Mouse (Mus musculus): ENCODE results near the gene Slc7a10.

The Slc7a10 gene

GRCm38 (mm10) chr7:35172519-35172918, 13.7 kb upstream of the Slc7a10 start:
- DNase-seq (ENCODE audit: low spot score in 2 of 2): no peak

- no peak for DNase-seq (ENCODE audit: low spot score in 2 of 2)
Measured at GRCm38 (mm10) chr7:35175533-35175932, 10.7 kb upstream of the Slc7a10 start.

DNA sequence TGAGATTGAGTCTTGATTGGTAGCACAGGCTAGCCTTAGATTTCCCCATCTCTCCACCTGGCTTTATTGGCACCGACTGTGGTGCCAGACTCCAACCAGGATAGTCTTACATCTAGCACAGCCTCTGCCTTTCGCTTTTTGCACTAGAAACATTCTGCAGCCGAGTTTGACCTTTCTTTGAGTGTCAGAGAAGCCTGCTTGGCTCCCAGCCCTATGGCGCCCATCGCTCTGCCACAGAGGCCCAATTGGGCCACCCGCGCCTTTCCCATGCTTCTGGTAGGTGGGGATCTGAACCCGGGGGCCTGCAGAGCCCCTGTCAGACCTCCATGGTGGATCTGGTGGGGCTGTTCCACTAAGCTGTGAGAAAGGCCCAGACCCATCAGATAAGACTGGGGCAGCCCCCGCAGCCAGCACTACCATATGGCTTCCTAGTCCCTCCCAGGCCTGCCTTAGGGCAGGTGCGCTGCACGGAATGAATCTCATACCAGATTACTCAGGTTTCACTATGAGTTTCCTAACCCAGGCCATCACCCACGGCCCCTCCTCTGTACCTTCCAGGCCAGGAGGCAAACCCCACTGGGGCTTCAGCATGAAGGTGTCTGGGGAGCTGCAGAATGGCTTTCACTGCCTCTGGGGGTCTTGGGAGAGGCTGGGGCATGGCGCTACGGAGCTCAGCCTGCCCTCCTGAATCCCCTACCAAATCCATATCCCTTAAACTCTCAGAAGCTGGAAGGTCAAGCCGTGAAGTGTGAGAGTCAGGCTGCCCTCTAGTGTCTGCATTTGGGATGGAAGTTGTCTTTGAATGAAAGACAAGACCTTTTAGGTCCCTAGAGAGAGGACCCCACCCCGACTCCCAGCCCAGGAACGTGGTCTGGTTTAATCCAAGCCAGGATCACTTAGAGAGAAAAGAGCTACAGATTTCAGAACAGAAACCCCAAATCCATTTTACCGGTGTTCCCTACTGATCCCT, 9.5 kb upstream of the Slc7a10 start:
- no peak for DNase-seq (ENCODE audit: low spot score in 2 of 2)

- DNase-seq (ENCODE audit: low spot score in 2 of 2): no peak
Measured at GRCm38 (mm10) chr7:35184833-35185724, 1.1 kb upstream of the Slc7a10 start.

- DNase-seq (ENCODE audit: low spot score in 2 of 2): no peak
Measured at GRCm38 (mm10) chr7:35189699-35190098, 3.5 kb downstream of the Slc7a10 start.

- no peak for DNase-seq (ENCODE audit: low spot score in 2 of 2)
Measured at GRCm38 (mm10) chr7:35191276-35191675, 5.1 kb downstream of the Slc7a10 start.

DNA sequence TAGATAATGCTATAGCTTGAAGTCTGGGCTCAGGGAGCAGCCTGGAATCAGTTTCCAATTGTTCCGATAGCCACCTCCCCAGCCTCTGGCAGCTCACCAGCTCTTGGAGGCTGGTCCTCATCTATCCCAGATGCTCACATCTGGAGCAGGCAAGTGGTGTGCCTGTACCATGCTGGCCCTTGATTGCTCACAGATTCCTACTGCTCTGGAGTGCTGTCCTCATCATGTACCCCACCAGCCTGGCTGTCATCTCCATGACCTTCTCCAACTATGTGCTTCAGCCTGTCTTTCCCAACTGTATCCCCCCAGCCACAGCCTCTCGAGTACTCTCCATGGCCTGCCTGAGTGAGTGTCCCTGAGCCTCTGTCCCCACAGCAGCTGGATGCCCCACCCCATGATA, 10.8 kb downstream of the Slc7a10 start:
- no peak for DNase-seq (ENCODE audit: low spot score in 2 of 2)

DNA sequence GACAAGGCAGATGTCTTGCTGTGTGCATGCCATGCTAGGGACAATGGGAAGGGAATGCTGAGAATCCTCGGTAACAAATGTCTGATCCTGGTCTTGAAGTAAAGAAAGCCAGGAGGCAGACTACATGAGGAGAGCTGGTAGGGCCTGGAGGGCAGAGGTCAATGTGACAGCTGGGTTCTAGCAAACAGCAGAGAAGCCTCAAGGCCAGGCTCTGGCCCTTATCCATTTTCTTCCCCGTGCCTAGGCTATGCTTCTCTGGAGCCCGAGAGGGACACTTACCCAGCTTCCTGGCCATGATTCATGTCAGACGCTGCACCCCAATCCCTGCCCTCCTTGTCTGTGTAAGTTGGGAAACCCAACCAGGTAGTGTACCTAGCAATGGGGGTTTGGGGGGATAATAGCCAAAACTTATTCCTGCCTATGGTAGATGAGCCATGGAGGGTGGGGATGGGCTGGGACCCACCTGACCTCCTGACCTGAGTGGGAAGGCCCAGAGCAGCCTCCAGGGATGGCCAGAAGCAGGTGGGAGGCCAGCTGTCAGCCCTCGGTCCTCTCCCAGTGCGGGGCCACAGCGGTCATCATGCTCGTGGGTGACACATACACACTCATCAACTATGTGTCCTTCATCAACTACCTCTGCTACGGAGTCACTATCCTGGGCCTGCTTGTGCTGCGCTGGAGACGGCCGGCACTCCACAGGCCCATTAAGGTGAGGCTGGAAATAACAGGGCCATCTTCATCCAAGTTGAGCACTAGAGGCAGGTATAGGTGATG, 13.0 kb downstream of the Slc7a10 start:
- no peak for DNase-seq (ENCODE audit: low spot score in 2 of 2)

DNA sequence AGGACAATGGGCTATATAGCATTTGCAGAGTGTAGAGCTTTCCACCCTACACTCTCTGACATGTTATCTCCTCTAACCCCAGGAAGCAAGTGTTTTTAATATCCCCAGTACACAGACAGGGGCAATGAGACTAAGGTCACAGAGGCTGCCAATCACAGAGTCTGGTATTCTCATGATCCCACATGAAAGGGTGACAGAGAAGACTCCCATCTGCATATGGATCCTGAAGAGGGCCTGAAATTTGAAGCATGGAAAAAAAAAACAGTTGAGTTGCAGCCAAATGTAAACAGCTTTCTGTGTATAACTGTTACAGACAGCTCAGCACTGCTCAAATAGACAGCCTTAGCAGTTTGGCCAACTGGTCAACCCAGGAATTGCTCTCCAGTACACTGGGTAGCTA, 13.6 kb downstream of the Slc7a10 start:
- DNase-seq (ENCODE audit: low spot score in 2 of 2): no peak

DNA sequence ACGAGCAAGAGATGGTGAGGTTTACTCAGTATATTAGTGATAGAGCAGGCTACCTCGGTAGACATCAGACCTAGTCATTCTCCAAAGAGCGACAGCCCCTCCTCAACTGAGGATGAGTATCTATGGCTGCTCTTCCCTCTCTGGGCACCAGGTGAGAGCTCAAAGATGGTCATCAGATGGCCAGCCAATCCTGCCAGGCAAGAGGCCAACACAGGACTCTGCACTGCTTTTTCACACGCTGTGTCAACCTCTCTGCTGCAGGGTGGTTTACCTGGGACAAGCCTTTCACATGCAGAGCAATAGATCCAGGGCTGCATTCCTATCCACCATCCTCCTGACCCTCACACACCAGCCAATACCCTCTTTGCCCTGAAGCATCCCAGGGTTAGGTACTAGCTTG, 25.6 kb downstream of the Slc7a10 start:
- no peak for DNase-seq (ENCODE audit: low spot score in 2 of 2)

DNA sequence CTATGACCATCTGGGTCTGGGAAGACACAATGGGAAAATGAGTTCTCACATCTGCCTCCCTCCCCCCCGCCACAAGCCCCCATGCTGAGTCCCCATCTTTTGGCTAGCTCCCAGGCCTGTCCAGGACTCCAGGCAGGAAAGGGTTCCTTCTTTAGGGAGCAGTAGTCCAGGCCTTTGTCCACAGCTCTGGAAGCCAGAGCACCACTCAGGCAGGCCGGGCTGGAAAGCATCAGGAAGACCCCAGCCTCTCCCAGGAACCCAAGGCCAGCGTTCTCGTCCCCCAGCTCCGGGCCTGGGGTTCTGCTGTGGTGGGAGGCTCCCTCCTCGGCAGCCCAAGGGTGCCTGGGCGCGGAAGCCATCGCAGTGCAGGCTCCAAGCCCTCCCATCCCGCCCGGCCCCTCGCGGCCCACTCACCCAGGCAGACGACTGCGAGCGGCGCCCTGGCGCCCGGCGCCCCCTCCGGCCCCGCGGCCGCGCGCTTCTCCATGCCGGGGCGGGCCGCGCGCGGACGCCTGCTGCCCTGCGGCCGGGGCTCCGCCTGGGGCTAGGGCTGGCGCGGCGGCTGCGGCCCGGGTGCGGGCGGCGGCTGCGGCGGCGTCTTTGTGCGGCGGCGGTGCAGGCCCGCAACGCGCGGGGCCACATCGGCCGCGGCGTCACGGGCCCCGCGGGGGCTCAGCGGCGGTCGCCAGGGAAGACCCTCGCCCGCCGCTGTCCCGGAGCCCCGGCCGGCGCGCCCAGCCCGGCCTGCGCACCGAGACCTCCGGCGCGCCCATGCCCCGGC, 28.4 kb downstream of the Slc7a10 start:
- no peak for DNase-seq (ENCODE audit: low spot score in 2 of 2)

- DNase-seq (ENCODE audit: low spot score in 2 of 2): peak in 1 of 2 experiments; percentile 51
Measured at GRCm38 (mm10) chr7:35215225-35215624, 29.0 kb downstream of the Slc7a10 start, which contains the start of gene Lrp3. Gene Lrp3 (minus strand): TSS chr7:35215498.

DNA sequence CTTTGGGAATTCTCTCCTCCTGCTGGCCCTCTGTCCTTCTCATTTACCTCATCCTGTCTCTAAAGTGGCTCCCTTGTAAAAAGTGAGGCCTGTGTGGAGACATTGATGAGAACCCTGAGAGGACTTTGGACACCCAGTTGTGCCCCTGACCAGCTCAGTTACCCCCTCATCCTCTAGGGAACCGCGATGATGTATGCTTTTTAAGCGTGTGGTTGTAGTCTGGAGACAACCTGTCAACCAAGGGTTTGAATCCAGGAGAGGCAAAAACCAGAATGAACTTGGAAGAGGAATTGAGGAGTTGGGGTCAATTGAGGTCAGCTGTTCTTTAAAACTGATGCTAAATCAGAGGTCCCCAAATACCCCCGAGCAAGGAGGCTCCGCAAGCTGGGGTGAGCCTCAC, 29.5 kb downstream of the Slc7a10 start:
- no peak for DNase-seq (ENCODE audit: low spot score in 2 of 2)

GRCm38 (mm10) chr7:35220694-35221365, 34.6 kb downstream of the Slc7a10 start:
- no peak for DNase-seq (ENCODE audit: low spot score in 2 of 2)

DNA sequence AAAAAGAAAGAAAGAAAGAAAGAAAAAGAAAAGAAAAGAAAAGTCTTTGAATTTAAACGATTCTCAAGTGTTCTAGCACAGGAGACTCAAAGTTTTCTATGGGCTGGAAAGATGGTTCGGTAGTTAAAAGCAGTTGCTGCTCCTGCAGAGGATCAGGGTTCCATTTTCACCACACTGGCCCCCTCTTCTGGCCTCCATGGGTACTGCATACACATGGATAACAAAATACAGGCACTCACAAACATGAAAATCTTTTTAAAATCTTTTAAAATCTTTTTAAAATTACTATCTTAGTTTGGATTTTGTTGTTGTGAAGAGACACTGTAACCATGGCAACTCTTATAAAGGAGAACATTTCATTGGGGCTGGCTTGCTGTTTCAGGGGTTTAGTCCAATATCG, 44.1 kb downstream of the Slc7a10 start:
- DNase-seq (ENCODE audit: low spot score in 2 of 2): no peak

DNA sequence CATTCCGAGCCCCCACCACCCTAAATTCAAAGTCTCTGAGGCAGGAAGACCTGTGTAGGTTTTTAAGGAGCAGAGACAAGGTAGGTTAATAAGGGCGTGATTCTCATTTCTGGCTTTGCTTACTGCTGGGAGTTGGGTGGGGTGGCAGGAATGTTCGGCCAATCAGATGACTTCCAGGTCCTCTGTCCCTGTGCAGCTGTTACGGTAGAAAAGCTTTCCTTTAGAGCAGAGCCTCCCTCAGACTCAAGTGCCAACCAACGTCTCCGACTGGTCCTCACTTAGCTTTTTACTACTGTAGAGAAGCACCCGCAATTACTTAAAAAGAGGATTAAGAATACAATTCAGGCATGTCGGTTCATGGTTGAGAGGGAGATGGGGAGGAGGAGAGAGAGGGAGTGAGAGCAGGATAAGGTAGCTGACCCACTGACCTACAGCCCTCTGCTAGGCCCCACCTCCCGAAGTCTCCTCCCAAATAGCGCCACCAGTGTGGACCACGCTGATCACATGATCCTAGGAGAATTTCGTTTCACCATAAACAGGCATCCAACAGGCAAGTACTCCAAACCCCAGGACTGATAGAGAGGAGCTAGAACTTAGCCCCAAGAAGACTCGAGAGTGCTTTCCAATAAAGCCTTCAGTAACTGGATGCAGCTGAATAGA, 46.7 kb downstream of the Slc7a10 start:
- DNase-seq (ENCODE audit: low spot score in 2 of 2): no peak

GRCm38 (mm10) chr7:35233861-35234260, 47.7 kb downstream of the Slc7a10 start:
- DNase-seq (ENCODE audit: low spot score in 2 of 2): no peak

DNA sequence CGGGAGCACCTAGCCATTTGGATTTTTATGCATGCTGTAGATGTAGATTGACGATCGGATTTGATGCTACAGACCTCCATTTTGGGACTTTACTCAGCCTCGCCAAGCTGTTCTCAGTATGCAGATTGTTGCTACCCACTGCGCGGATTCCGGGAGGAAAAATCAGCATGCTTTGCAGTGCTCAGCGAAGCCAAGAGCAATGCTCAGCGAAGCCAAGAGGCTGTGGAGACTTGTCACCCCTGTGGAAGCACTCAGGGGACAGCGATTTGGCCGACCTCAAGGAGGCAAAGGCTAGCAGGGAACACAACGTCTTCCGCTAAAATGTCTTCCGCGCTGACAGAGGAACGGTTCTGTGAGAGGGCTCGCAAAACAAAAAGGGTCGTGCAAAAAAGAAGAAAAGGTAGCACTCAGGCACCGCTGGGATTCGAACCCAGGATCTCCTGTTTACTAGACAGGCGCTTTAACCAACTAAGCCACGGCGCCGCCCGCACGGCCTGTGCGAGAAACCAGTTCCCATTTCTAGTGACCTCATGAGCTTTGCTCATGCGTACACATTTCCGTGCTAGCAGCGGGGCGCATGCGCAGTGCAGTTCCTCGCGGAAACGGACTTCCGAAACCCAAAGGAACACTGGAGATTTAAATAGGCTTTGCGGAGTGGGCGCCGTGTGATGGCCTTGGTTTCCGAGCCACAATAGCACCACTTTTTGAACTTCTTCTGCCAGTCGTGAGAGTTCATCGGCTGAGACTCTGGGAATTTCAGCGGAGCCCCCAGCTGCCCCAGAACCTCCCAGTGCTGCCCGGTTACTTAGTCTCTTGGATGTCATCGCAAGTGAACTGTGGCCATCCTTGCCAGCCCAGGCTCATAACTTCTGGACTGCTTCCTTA, 48.4 kb downstream of the Slc7a10 start:
- DNase-seq (ENCODE audit: low spot score in 2 of 2): peak; percentile 97 to 100

- DNase-seq (ENCODE audit: low spot score in 2 of 2): peak; percentile 47 to 64
Measured at GRCm38 (mm10) chr7:35235308-35235707, 49.1 kb downstream of the Slc7a10 start.

All from frontal cortex, postnatal 14 days (tissue).